Mouse (Mus musculus): ENCODE data around the gene Cdc5l.
A peak's percentile ranks its signal among the peaks of the same experiment; 100 is the strongest.
"Not testable (repeated sequence)": the region's sequence is repeated elsewhere in the genome, so short reads cannot be mapped to it uniquely, and the experiment has no call there.

The Cdc5l gene

GRCm38 (mm10) chr17:45433419-45434261, at the start of gene Cdc5l:
Gene Cdc5l, minus strand, starts transcription at chr17:45433737.
- peak; percentile 98 for DNase-seq (ENCODE audit: low read depth, low spot score)

GRCm38 (mm10) chr17:45480429-45480828, 46.9 kb upstream of the Cdc5l start:
- DNase-seq (ENCODE audit: low read depth, low spot score) = no peak

GRCm38 (mm10) chr17:45478234-45478825, 44.8 kb upstream of the Cdc5l start:
- no peak for DNase-seq (ENCODE audit: low read depth, low spot score)

- DNase-seq (ENCODE audit: low read depth, low spot score) = peak; percentile 97
These were observed 41.3 kb upstream of the Cdc5l start, which contains the start of gene Spats1 for GRCm38 (mm10) chr17:45474669-45475465. Gene Spats1, minus strand, starts transcription at chr17:45475415.

- no peak for DNase-seq (ENCODE audit: low read depth, low spot score)
These were observed 40.6 kb upstream of the Cdc5l start for GRCm38 (mm10) chr17:45474146-45474545.

- no peak for DNase-seq (ENCODE audit: low read depth, low spot score)
These were observed 40.1 kb upstream of the Cdc5l start for GRCm38 (mm10) chr17:45473667-45474066.

- no peak for DNase-seq (ENCODE audit: low read depth, low spot score)
These were observed 37.2 kb upstream of the Cdc5l start for GRCm38 (mm10) chr17:45470726-45471125.

GRCm38 (mm10) chr17:45468302-45468701, 34.8 kb upstream of the Cdc5l start:
- DNase-seq (ENCODE audit: low read depth, low spot score) = no peak

- DNase-seq (ENCODE audit: low read depth, low spot score) = no peak
These were observed 33.2 kb upstream of the Cdc5l start for GRCm38 (mm10) chr17:45466701-45467100.

- no peak for DNase-seq (ENCODE audit: low read depth, low spot score)
These were observed 30.7 kb upstream of the Cdc5l start for GRCm38 (mm10) chr17:45464255-45464654.

- no peak for DNase-seq (ENCODE audit: low read depth, low spot score)
These were observed 29.0 kb upstream of the Cdc5l start for GRCm38 (mm10) chr17:45462506-45462905.

- DNase-seq (ENCODE audit: low read depth, low spot score) = no peak
These were observed 25.5 kb upstream of the Cdc5l start for GRCm38 (mm10) chr17:45459062-45459461.

- DNase-seq (ENCODE audit: low read depth, low spot score) = no peak
These were observed 25.0 kb upstream of the Cdc5l start for GRCm38 (mm10) chr17:45458516-45458915.

- DNase-seq (ENCODE audit: low read depth, low spot score) = no peak
These were observed 23.9 kb upstream of the Cdc5l start for GRCm38 (mm10) chr17:45457487-45457886.

GRCm38 (mm10) chr17:45456260-45457152, 23.0 kb upstream of the Cdc5l start:
- no peak for DNase-seq (ENCODE audit: low read depth, low spot score)

GRCm38 (mm10) chr17:45455783-45456182, 22.2 kb upstream of the Cdc5l start:
- not testable (repeated sequence) for DNase-seq (ENCODE audit: low read depth, low spot score)

GRCm38 (mm10) chr17:45454794-45455193, 21.3 kb upstream of the Cdc5l start:
- no peak for DNase-seq (ENCODE audit: low read depth, low spot score)

GRCm38 (mm10) chr17:45452271-45452670, 18.7 kb upstream of the Cdc5l start:
- no peak for DNase-seq (ENCODE audit: low read depth, low spot score)

- DNase-seq (ENCODE audit: low read depth, low spot score) = no peak
These were observed 16.6 kb upstream of the Cdc5l start for GRCm38 (mm10) chr17:45450153-45450552.

GRCm38 (mm10) chr17:45449586-45449985, 16.0 kb upstream of the Cdc5l start:
- DNase-seq (ENCODE audit: low read depth, low spot score) = no peak

GRCm38 (mm10) chr17:45447063-45447462, 13.5 kb upstream of the Cdc5l start:
- DNase-seq (ENCODE audit: low read depth, low spot score) = no peak

Measured in WW6 (cell line).